Mouse (Mus musculus) MEL (cell line): ENCODE results near the gene M6pr.
"Not testable (repeated sequence)": the region's sequence is repeated elsewhere in the genome, so short reads cannot be mapped to it uniquely, and the experiment has no call there.

Source experiments
- CTCF ChIP-seq, 3 experiments: IDR thresholded peaks in 2 of 3; conservative IDR thresholded peaks in 1 of 3; 2 replicates each; pipeline ENCODE4 v1.5.1; 2011 to 2012; ENCODE audit warnings: low read length in 3 of 3, low read depth in 2 of 3, mild to moderate bottlenecking in 2 of 3, improper control_type of control experiment in 1 of 3, inconsistent platforms in 1 of 3, mixed read lengths in 1 of 3, moderate library complexity in 1 of 3; ENCODE audit not compliant: control insufficient read depth in 1 of 3, insufficient read depth in 1 of 3, poor library complexity in 1 of 3, severe bottlenecking in 1 of 3
- MYC ChIP-seq: IDR thresholded peaks from 2 replicates; pipeline ENCODE4 v1.6.1; 2011; ENCODE audit warnings: low read depth, mild to moderate bottlenecking, low read length, improper control_type of control experiment, moderate library complexity
- POLR2A ChIP-seq, 2 experiments: IDR thresholded peaks; 2 replicates each; pipeline ENCODE4 v1.6.1; 2011 to 2012; ENCODE audit warnings: low read length in 2 of 2, mild to moderate bottlenecking in 2 of 2, control low read depth in 1 of 2, improper control_type of control experiment in 1 of 2, low read depth in 1 of 2, moderate library complexity in 1 of 2; ENCODE audit not compliant: control insufficient read depth in 1 of 2, insufficient read depth in 1 of 2, poor library complexity in 1 of 2
- TBP ChIP-seq: IDR thresholded peaks from 2 replicates; pipeline ENCODE4 v1.8.0; 2011; ENCODE audit warnings: low read depth, low read length, improper control_type of control experiment
- USF1 ChIP-seq: IDR thresholded peaks from 2 replicates; pipeline ENCODE4 v1.6.1; 2014; ENCODE audit warnings: low read depth, mild to moderate bottlenecking, inconsistent platforms, low read length, improper control_type of control experiment, moderate library complexity
- ZNF384 ChIP-seq: IDR thresholded peaks from 2 replicates; pipeline ENCODE4 v1.6.1; 2012; ENCODE audit warnings: low read depth, mild to moderate bottlenecking, inconsistent platforms, low read length, improper control_type of control experiment

- TF ChIP-seq ZNF384; CTCF (IDR thresholded peaks at IDR 0.05 in 2 of 3, conservative IDR thresholded peaks at IDR 0.05 in 1 of 3; ENCODE audit: control insufficient read depth in 1 of 3, insufficient read depth in 1 of 3, low read depth in 2 of 3, low read length in 3 of 3, poor library complexity in 1 of 3, severe bottlenecking in 1 of 3); MYC; POLR2A (IDR thresholded peaks at IDR 0.05; ENCODE audit: control insufficient read depth in 1 of 2, insufficient read depth in 1 of 2, low read depth in 1 of 2, low read length in 2 of 2, poor library complexity in 1 of 2); TBP; USF1: not testable (repeated sequence)
Measured at GRCm38 (mm10) chr6:122347326-122347725, 38.8 kb downstream of the M6pr start.
